8 mouse cellular contexts compared by ENCODE assay signal in genomic region chr11:106999949-107000513, GRCm38 (mm10). TPM values are rescaled to one million over a fixed set of nuclear protein-coding genes. Genes with fewer than 3 reads are reported as not detected.
DNase-seq lines count a peak whose midpoint lies in the region; ATAC-seq and TF ChIP-seq lines count a peak whose summit lies in the region.

No protein-coding gene starts in this region.

- 81% methylated on average over 9 of the region's 9 CpGs for WGBS in heart, embryonic 16.5 days
- WGBS in liver, embryonic 16.5 days (ENCODE audit: insufficient replicate concordance) = 76% methylated on average over 9 of the region's 9 CpGs

- peak overlapping the region; percentile 79 for H3K4me2 ChIP-seq in heart, embryonic 16.5 days (ENCODE audit: low read depth, low read length)
- H3K4me2 ChIP-seq in liver, embryonic 16.5 days (ENCODE audit: low read depth, low read length) = peak overlapping the region; percentile 80

- no peak for DNase-seq in gastrocnemius, adult 2 months
- DNase-seq in gastrocnemius, postnatal 36 days = no peak
- DNase-seq in cerebellum, postnatal 10 days = no peak
- DNase-seq in adrenal gland, postnatal 14 days = no peak
- DNase-seq in frontal cortex, postnatal 10 days (ENCODE audit: low spot score in 2 of 2) = no peak

- peak overlapping the region; percentile 76 for H3K9ac ChIP-seq in heart, embryonic 16.5 days (ENCODE audit: low read length)
- peak overlapping the region; percentile 61 for H3K9ac ChIP-seq in liver, embryonic 16.5 days (ENCODE audit: low read depth, low read length)

- peak overlapping the region; percentile 94 for H3K27ac ChIP-seq in gastrocnemius, adult 2 months
- H3K27ac ChIP-seq in heart, embryonic 16.5 days (ENCODE audit: low read length) = peak overlapping the region; percentile 88
- peak overlapping the region; percentile 67; the same call in 1 of the 2 replicates for H3K27ac ChIP-seq in liver, embryonic 16.5 days (ENCODE audit: low read length)

- intact Hi-C loops in gastrocnemius, adult 2 months (cut with DNase I) = loop anchor here (1.0 kb wide), 1 partner anchor 12 kb away; no protein-coding TSS in a partner anchor
- intact Hi-C loops in gastrocnemius, postnatal 36 days (cut with DNase I) = no loop called here

- no peak for TF ChIP-seq CTCF in gastrocnemius, adult 2 months (IDR thresholded peaks at IDR 0.05)
- no peak for TF ChIP-seq CTCF in E14TG2a.4 (conservative IDR thresholded peaks at IDR 0.05; ENCODE audit: low read length)

- ATAC-seq in heart, embryonic 16.5 days (replicated peaks; ENCODE audit: extremely low read depth, insufficient read depth, low FRiP score) = no peak
- ATAC-seq in liver, embryonic 16.5 days (ENCODE audit: low read depth) = no peak

- peaks cover 40% of the 10 kb centered on the region for H3K4me1 ChIP-seq in E14TG2a.4 (replicated peaks; ENCODE audit: low read depth, low read length)
- peaks cover 5% of the 10 kb centered on the region for H3K4me1 ChIP-seq in heart, embryonic 16.5 days (ENCODE audit: control insufficient read depth, insufficient read depth, low read length)
- H3K4me1 ChIP-seq in liver, embryonic 16.5 days (ENCODE audit: control insufficient read depth, low read depth, low read length) = peaks cover 21% of the 10 kb centered on the region

- peak overlapping the region; percentile 79 for H3K4me3 ChIP-seq in gastrocnemius, adult 2 months
- H3K4me3 ChIP-seq in E14TG2a.4 (replicated peaks; ENCODE audit: low read length) = peak overlapping the region; percentile 73
- peak overlapping the region; percentile 50 for H3K4me3 ChIP-seq in heart, embryonic 16.5 days (ENCODE audit: low read length)
- H3K4me3 ChIP-seq in liver, embryonic 16.5 days (ENCODE audit: low read depth, low read length) = peak overlapping the region; percentile 55

- H3K36me3 ChIP-seq in E14TG2a.4 (ENCODE audit: insufficient read depth, low read length) = peaks cover 37% of the 10 kb centered on the region
- H3K36me3 ChIP-seq in heart, embryonic 16.5 days (ENCODE audit: control insufficient read depth, insufficient read depth) = peaks cover 13% of the 10 kb centered on the region
- peaks cover 22% of the 10 kb centered on the region for H3K36me3 ChIP-seq in liver, embryonic 16.5 days (ENCODE audit: control insufficient read depth, insufficient read depth)

- no peaks in the 10 kb centered on the region for H3K27me3 ChIP-seq in E14TG2a.4 (ENCODE audit: insufficient read depth, low read length)
- no peaks in the 10 kb centered on the region for H3K27me3 ChIP-seq in heart, embryonic 16.5 days (ENCODE audit: control insufficient read depth, insufficient read depth, low read length)
- no peaks in the 10 kb centered on the region for H3K27me3 ChIP-seq in liver, embryonic 16.5 days (ENCODE audit: control insufficient read depth, insufficient read depth, low read depth, low read length)

- no peaks in the 10 kb centered on the region for H3K9me3 ChIP-seq in E14TG2a.4 (ENCODE audit: low read length)
- H3K9me3 ChIP-seq in heart, embryonic 16.5 days (replicated peaks; ENCODE audit: control insufficient read depth, low read length) = no peaks in the 10 kb centered on the region
- H3K9me3 ChIP-seq in liver, embryonic 16.5 days (replicated peaks; ENCODE audit: control insufficient read depth, low read length) = no peaks in the 10 kb centered on the region

RNA-seq across cellular contexts. Expression of gene Kpna2, which starts 0.7 kb away (rescaled TPM):
- total RNA-seq in gastrocnemius, adult 2 months (2021) = 10 to 100 TPM; 13.2 to 16.2 TPM
- total RNA-seq in gastrocnemius, postnatal 36 days (2021) = 10 to 100 TPM; 14.4 to 16.7 TPM
- polyA plus RNA-seq in heart, embryonic 16.5 days (2015; fragmentation: Nextera tagmentation; extraction: Ambion mirVana) = 235 and 294 TPM in 2 replicates
- polyA plus RNA-seq in liver, embryonic 16.5 days (2015; fragmentation: Nextera tagmentation; extraction: Ambion mirVana) = 216 and 237 TPM in 2 replicates
- 42.6 and 55.8 TPM in 2 replicates for total RNA-seq in adrenal gland, postnatal 14 days (2021)

RNA-seq across cellular contexts. Expression of gene 1810010H24Rik, which starts 25.4 kb away (rescaled TPM):
- 1 to 10 TPM in 1 of 2 experiments, under 1 TPM in 1; 0.86 to 1.3 TPM for total RNA-seq in gastrocnemius, adult 2 months (2021)
- total RNA-seq in gastrocnemius, postnatal 36 days (2021) = 1 to 10 TPM in 1 of 2 experiments, under 1 TPM in 1; 0.64 to 1.3 TPM
- polyA plus RNA-seq in heart, embryonic 16.5 days (2015; fragmentation: Nextera tagmentation; extraction: Ambion mirVana) = 1.6 and 3.7 TPM in 2 replicates
- polyA plus RNA-seq in liver, embryonic 16.5 days (2015; fragmentation: Nextera tagmentation; extraction: Ambion mirVana) = 2.2 TPM in 2 replicates
- total RNA-seq in adrenal gland, postnatal 14 days (2021) = 1.7 and 2.1 TPM in 2 replicates
